22 mouse cellular contexts compared by ENCODE assay signal in the genomic region with DNA sequence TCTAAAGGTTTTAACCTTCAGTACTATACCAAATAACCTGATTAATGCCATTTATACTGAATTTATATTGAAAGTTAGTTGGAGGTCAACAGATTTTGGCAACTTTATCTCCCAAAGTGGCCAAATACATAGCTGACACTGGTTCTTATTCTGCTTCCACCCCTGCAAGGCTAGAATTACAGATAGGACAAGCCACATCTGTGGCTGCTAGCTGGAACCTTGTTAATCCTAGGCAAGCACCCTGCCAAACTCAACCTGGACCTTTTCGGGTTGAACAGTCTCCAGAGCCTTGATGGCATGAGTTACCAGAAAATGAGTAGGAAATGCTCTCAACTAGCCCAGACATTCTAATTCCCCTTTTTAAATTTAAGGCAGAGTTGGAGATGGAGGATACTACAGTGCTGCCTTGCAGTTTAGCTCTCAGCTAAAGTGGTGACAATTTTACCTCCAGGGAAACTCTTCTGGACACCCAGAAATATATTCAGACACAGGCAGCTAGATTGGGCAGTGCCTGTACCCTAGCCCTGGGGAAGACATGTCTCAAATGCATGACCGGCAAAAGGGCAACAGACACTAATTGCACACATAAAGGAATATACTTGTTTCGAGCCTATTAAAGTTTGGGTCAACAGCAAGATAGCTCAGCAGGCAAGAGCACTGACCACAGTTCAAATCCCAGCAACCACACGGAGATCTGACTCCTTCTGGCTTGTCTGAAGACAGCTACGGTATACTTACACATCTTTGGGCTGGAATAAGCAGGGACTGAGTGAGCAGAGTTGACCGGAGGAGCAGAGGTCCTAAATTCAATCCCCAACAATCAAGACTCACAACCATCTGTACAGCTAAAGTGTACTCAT. TPM values are rescaled to one million over a fixed set of nuclear protein-coding genes. Genes with fewer than 3 reads are reported as not detected.
DNase-seq lines count a peak whose midpoint lies in the region; ATAC-seq and TF ChIP-seq lines count a peak whose summit lies in the region.
"Had no signal": no experiment of that assay in that cellular context is flagged by ENCODE, and none has a peak within 500 bp of the region (broad histone marks: within the 10 kb centered on the region; RNA-seq: fewer than 3 reads in every experiment).

No protein-coding gene starts in this region.

- H3K9me3 ChIP-seq in hindbrain, embryonic 11.5 days (ENCODE audit: control insufficient read depth, low read length): no peaks in the 10 kb centered on the region
- H3K9me3 ChIP-seq in hindbrain, embryonic 12.5 days (replicated peaks): no peaks in the 10 kb centered on the region
- H3K9me3 ChIP-seq in CH12.LX (replicated peaks; ENCODE audit: low read length): no peaks in the 10 kb centered on the region
- H3K9me3 ChIP-seq: embryonic facial prominence, embryonic 12.5 days; heart, embryonic 15.5 days; limb, embryonic 13.5 days; liver, embryonic 15.5 days had no signal

- TF ChIP-seq CTCF in CH12.LX (conservative IDR thresholded peaks at IDR 0.05 in 1 of 2, IDR thresholded peaks at IDR 0.05 in 1 of 2; ENCODE audit: low read depth in 2 of 2, low read length in 2 of 2): no peak

- dilution Hi-C loops in CH12.LX (cut with MboI; ENCODE audit: extremely low pct_ligation_motif_present, extremely low pct_unique_long_range_greater_than_20kb, low sequenced_read_pairs): no loop called here

- in situ Hi-C loops in CH12.LX (cut with MboI; ENCODE audit: low pct_ligation_motif_present, low pct_unique_long_range_greater_than_20kb, low sequenced_read_pairs): no loop called here

- H3K4me3 ChIP-seq in hindbrain, embryonic 11.5 days (ENCODE audit: low read depth, low read length): no peak overlapping the region
- no peak overlapping the region for H3K4me3 ChIP-seq in hindbrain, embryonic 12.5 days
- no peak overlapping the region for H3K4me3 ChIP-seq in CH12.LX (replicated peaks in 1 of 3; ENCODE audit: low read depth in 2 of 3, low read length in 2 of 3, poor library complexity in 1 of 3)
- H3K4me3 ChIP-seq: embryonic facial prominence, embryonic 12.5 days; heart, embryonic 15.5 days; limb, embryonic 13.5 days; liver, embryonic 15.5 days had no signal

- H3K27me3 ChIP-seq in hindbrain, embryonic 11.5 days (ENCODE audit: control insufficient read depth, insufficient read depth, low read length): no peaks in the 10 kb centered on the region
- no peaks in the 10 kb centered on the region for H3K27me3 ChIP-seq in hindbrain, embryonic 12.5 days
- no peaks in the 10 kb centered on the region for H3K27me3 ChIP-seq in CH12.LX (replicated peaks)
- H3K27me3 ChIP-seq: embryonic facial prominence, embryonic 12.5 days; heart, embryonic 15.5 days; limb, embryonic 13.5 days; liver, embryonic 15.5 days had no signal

- TF ChIP-seq RAD21 in CH12.LX (IDR thresholded peaks at IDR 0.05; ENCODE audit: low read depth, low read length): no peak

- WGBS in hindbrain, embryonic 11.5 days: 82% methylated on average over 6 of the region's 6 CpGs
- WGBS in hindbrain, embryonic 12.5 days: 79% methylated on average over 6 of the region's 6 CpGs

- no peak for TF ChIP-seq EP300 in CH12.LX (IDR thresholded peaks at IDR 0.05; ENCODE audit: low read length)

- ATAC-seq in hindbrain, embryonic 11.5 days (ENCODE audit: low FRiP score): no peak
- no peak for ATAC-seq in hindbrain, embryonic 12.5 days (ENCODE audit: low FRiP score)
- ATAC-seq: forebrain, postnatal 0 days had no signal

- H3K9ac ChIP-seq in hindbrain, embryonic 11.5 days (ENCODE audit: low read depth, low read length): no peak overlapping the region
- H3K9ac ChIP-seq in hindbrain, embryonic 12.5 days: no peak overlapping the region
- no peak overlapping the region for H3K9ac ChIP-seq in CH12.LX (ENCODE audit: insufficient read depth, low read depth)
- H3K9ac ChIP-seq: embryonic facial prominence, embryonic 12.5 days; forebrain, postnatal 0 days; heart, embryonic 15.5 days; limb, embryonic 13.5 days; liver, embryonic 15.5 days had no signal

- DNase-seq in hindbrain, embryonic 11.5 days (ENCODE audit: low spot score): peak; percentile 10
- DNase-seq in 3T3-L1 (ENCODE audit: low read depth, low spot score) (peak; percentile 15), CH12.LX (ENCODE audit: extremely low read depth) (no peak), ZHBTc4 (ENCODE audit: low read depth, low spot score) (peak; percentile 66)
- DNase-seq in gastrocnemius, postnatal 4 days (ENCODE audit: low spot score in 2 of 2): no peak
- no peak for DNase-seq in gastrocnemius, adult 8-10 months (ENCODE audit: low spot score in 2 of 2)
- no peak for DNase-seq in left cerebral cortex, adult 9 months (ENCODE audit: low spot score in 2 of 2)
- DNase-seq: cerebellum, adult 11-12 months; cerebellum, postnatal 10 days; forebrain, postnatal 0 days; gastrocnemius, postnatal 36 days; heart, postnatal 4 days; kidney, adult 9 months; kidney, postnatal 14 days; right cerebral cortex, postnatal 14 days had no signal

- no peak overlapping the region for H3K4me2 ChIP-seq in hindbrain, embryonic 11.5 days (replicated peaks; ENCODE audit: low read depth, low read length)
- no peak overlapping the region for H3K4me2 ChIP-seq in hindbrain, embryonic 12.5 days (replicated peaks)
- H3K4me2 ChIP-seq in CH12.LX (ENCODE audit: insufficient read depth, low read depth, poor library complexity, severe bottlenecking): no peak overlapping the region
- H3K4me2 ChIP-seq: embryonic facial prominence, embryonic 12.5 days; heart, embryonic 15.5 days; limb, embryonic 13.5 days; liver, embryonic 15.5 days had no signal

- 0 out of 2 replicates have a peak, but pooled peaks cover 4% of the 10 kb centered on the region for H3K4me1 ChIP-seq in hindbrain, embryonic 11.5 days (replicated peaks; ENCODE audit: control insufficient read depth, insufficient read depth, low read length)
- H3K4me1 ChIP-seq in hindbrain, embryonic 12.5 days: peaks cover 11% of the 10 kb centered on the region
- H3K4me1 ChIP-seq in CH12.LX (ENCODE audit: control insufficient read depth in 1 of 2, insufficient read depth in 2 of 2): peaks cover 0 to 19% of the 10 kb centered on the region in 2 experiments; a peak in 2 of 4 replicates

- H3K79me2 ChIP-seq in CH12.LX (replicated peaks; ENCODE audit: control insufficient read depth, extremely low read depth, insufficient read depth, poor library complexity, severe bottlenecking): peaks cover 26% of the 10 kb centered on the region

- H3K27ac ChIP-seq in hindbrain, embryonic 11.5 days (ENCODE audit: low read depth, low read length): no peak overlapping the region
- H3K27ac ChIP-seq in hindbrain, embryonic 12.5 days: no peak overlapping the region
- H3K27ac ChIP-seq in CH12.LX (ENCODE audit: insufficient read depth, low read depth): no peak overlapping the region
- H3K27ac ChIP-seq: embryonic facial prominence, embryonic 12.5 days; heart, embryonic 15.5 days; limb, embryonic 13.5 days; liver, embryonic 15.5 days; macrophage had no signal

- TF ChIP-seq POLR2A in CH12.LX (IDR thresholded peaks at IDR 0.05; ENCODE audit: low read depth, low read length): peak; percentile 37

- peaks cover 6% of the 10 kb centered on the region; the same call in 1 of the 2 replicates for H3K36me3 ChIP-seq in hindbrain, embryonic 11.5 days (ENCODE audit: control insufficient read depth, insufficient read depth, low read length)
- H3K36me3 ChIP-seq in hindbrain, embryonic 12.5 days: peaks cover 32% of the 10 kb centered on the region
- H3K36me3 ChIP-seq in CH12.LX (replicated peaks in 1 of 2; ENCODE audit: control insufficient read depth in 1 of 2, insufficient read depth in 1 of 2, low read length in 1 of 2): peaks cover 32 to 40% of the 10 kb centered on the region in 2 experiments

RNA-seq across cellular contexts. Expression of gene Rpl9, which starts 4.0 kb away (rescaled TPM):
- 894 and 900 TPM in 2 replicates for polyA plus RNA-seq in hindbrain, embryonic 11.5 days (2014; fragmentation: Nextera tagmentation; extraction: Ambion mirVana)
- polyA plus RNA-seq in hindbrain, embryonic 12.5 days (2016; fragmentation: Nextera tagmentation; extraction: Ambion mirVana): 663 and 741 TPM in 2 replicates
- total RNA-seq in CH12.LX (2012; rRNA removed) (2,286 and 2,418 TPM in 2 replicates), CH12.LX (2014; rRNA removed) (3,292 and 3,671 TPM in 2 replicates)
- polyA plus RNA-seq in CH12.LX (2012; ENCODE audit: insufficient read length, low read depth): 1,001 and 1,107 TPM in 2 replicates
- 1,000 to 10,000 TPM; 1,010 to 1,162 TPM for total RNA-seq in gastrocnemius, postnatal 4 days (2021)
- total RNA-seq in gastrocnemius, adult 8-10 months (2022): 100 to 1,000 TPM; 555 to 707 (median 597) TPM

RNA-seq across cellular contexts. Expression of gene Lias, which starts 4.1 kb away (rescaled TPM):
- polyA plus RNA-seq in hindbrain, embryonic 11.5 days (2014; fragmentation: Nextera tagmentation; extraction: Ambion mirVana): 64.7 and 66.5 TPM in 2 replicates
- polyA plus RNA-seq in hindbrain, embryonic 12.5 days (2016; fragmentation: Nextera tagmentation; extraction: Ambion mirVana): 58.3 and 60.2 TPM in 2 replicates
- total RNA-seq in CH12.LX (2012; rRNA removed): 34.6 and 38.9 TPM in 2 replicates
- 57.7 and 66.4 TPM in 2 replicates for total RNA-seq in CH12.LX (2014; rRNA removed)
- polyA plus RNA-seq in CH12.LX (2012; ENCODE audit: insufficient read length, low read depth): 52.6 and 54.6 TPM in 2 replicates
- 10 to 100 TPM; 45.3 to 59.0 TPM for total RNA-seq in gastrocnemius, postnatal 4 days (2021)
- total RNA-seq in gastrocnemius, adult 8-10 months (2022): 10 to 100 TPM; 37.2 to 39.2 (median 37.9) TPM

RNA-seq across cellular contexts. Expression of gene Klb, which starts 39.1 kb away (rescaled TPM):
- 0.11 TPM in 1 of 2 replicates, not detected in the other for polyA plus RNA-seq in hindbrain, embryonic 11.5 days (2014; fragmentation: Nextera tagmentation; extraction: Ambion mirVana)
- polyA plus RNA-seq in hindbrain, embryonic 12.5 days (2016; fragmentation: Nextera tagmentation; extraction: Ambion mirVana): not detected in 2 replicates
- total RNA-seq in CH12.LX (2012; rRNA removed) (not detected in 2 replicates), CH12.LX (2014; rRNA removed) (not detected in 2 replicates)
- polyA plus RNA-seq in CH12.LX (2012; ENCODE audit: insufficient read length, low read depth): not detected in 2 replicates
- total RNA-seq in gastrocnemius, postnatal 4 days (2021): 1 to 10 TPM; 1.4 to 3.7 TPM
- under 1 TPM in 3 of 4 experiments, not detected in 1; 0.09 to 0.16 (median 0.10) TPM for total RNA-seq in gastrocnemius, adult 8-10 months (2022)
- polyA plus RNA-seq: forebrain, embryonic 11.5 days; heart, embryonic 15.5 days; macrophage had no signal

RNA-seq across cellular contexts. Expression of gene Ugdh, which starts 48.5 kb away (rescaled TPM):
- polyA plus RNA-seq in hindbrain, embryonic 11.5 days (2014; fragmentation: Nextera tagmentation; extraction: Ambion mirVana): 69.0 and 70.3 TPM in 2 replicates
- 93.6 and 97.0 TPM in 2 replicates for polyA plus RNA-seq in hindbrain, embryonic 12.5 days (2016; fragmentation: Nextera tagmentation; extraction: Ambion mirVana)
- total RNA-seq in CH12.LX (2012; rRNA removed) (8.9 and 9.8 TPM in 2 replicates), CH12.LX (2014; rRNA removed) (40.3 and 45.7 TPM in 2 replicates)
- polyA plus RNA-seq in CH12.LX (2012; ENCODE audit: insufficient read length, low read depth): 37.7 and 38.0 TPM in 2 replicates
- total RNA-seq in gastrocnemius, postnatal 4 days (2021): 10 to 100 TPM; 40.8 to 41.9 TPM
- total RNA-seq in gastrocnemius, adult 8-10 months (2022): 1 to 10 TPM; 4.9 to 8.0 (median 6.1) TPM

RNA-seq across cellular contexts. Expression of gene Rfc1, which starts 51.8 kb away (rescaled TPM):
- 81.1 TPM in 2 replicates for polyA plus RNA-seq in hindbrain, embryonic 11.5 days (2014; fragmentation: Nextera tagmentation; extraction: Ambion mirVana)
- polyA plus RNA-seq in hindbrain, embryonic 12.5 days (2016; fragmentation: Nextera tagmentation; extraction: Ambion mirVana): 68.5 and 82.2 TPM in 2 replicates
- total RNA-seq in CH12.LX (2012; rRNA removed): 75.5 and 83.1 TPM in 2 replicates
- total RNA-seq in CH12.LX (2014; rRNA removed): 62.4 and 64.9 TPM in 2 replicates
- 80.8 and 108 TPM in 2 replicates for polyA plus RNA-seq in CH12.LX (2012; ENCODE audit: insufficient read length, low read depth)
- total RNA-seq in gastrocnemius, postnatal 4 days (2021): 10 to 100 TPM; 41.2 to 43.6 TPM
- 10 to 100 TPM; 23.6 to 32.0 (median 28.3) TPM for total RNA-seq in gastrocnemius, adult 8-10 months (2022)

Comparison
In these comparisons a context has a peak if more than half of its experiments do, and no peak if none do; other contexts are left out.
1. DNase-seq: peak in hindbrain, embryonic 11.5 days (single experiment), 3T3-L1 (single experiment) and ZHBTc4 (single experiment); none in CH12.LX (single experiment), gastrocnemius, postnatal 4 days (0 of 2), gastrocnemius, adult 8-10 months (0 of 2) and left cerebral cortex, adult 9 months (0 of 2).